Mouse (Mus musculus): ENCODE data around the gene Med24.

DNA sequence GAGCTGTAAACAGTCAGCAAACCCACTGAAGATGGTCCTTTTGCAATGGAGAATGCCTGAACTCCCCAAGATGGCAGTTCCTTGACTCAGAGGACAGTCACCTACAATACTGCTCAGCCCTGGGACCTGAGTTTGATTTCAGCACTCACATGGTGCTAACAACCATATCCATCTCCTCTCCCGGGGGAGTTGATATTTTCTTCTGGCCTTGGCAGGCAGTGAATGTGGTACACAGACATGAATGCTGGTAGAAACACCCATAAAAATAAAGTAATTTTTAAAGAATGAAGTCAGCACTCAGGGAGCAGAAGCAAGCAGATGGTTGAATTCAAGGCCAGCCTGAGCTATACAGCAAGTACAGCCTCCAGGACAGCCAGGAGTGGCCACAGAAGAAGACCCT, 6.9 kb upstream of the Med24 start:
- no peak for TF ChIP-seq CTCF (IDR thresholded peaks at IDR 0.05; ENCODE audit: extremely low read depth, insufficient read depth, low read length)
- no peak for TF ChIP-seq POLR2A (IDR thresholded peaks at IDR 0.05; ENCODE audit: extremely low read depth, insufficient read depth, low read length)
